Mouse (Mus musculus) thymus, adult 2 months (tissue): ENCODE results near the gene Fgf15.

Experiments
- CTCF ChIP-seq: fragments of 200-500 bp; IDR thresholded peaks from 2 replicates; pipeline ENCODE4 v1.5.1; 2012; ENCODE audit warnings: mild to moderate bottlenecking, control low read depth, low read length, moderate library complexity, borderline replicate concordance; ENCODE audit not compliant: control insufficient read depth, poor library complexity, insufficient read depth; ENCODE audit errors: extremely low read depth
- POLR2A ChIP-seq: fragments of 200-500 bp; IDR thresholded peaks from 2 replicates; pipeline ENCODE4 v1.6.1; 2012; ENCODE audit warnings: mild to moderate bottlenecking, low read length, control low read depth, moderate library complexity; ENCODE audit not compliant: control insufficient read depth, poor library complexity, insufficient read depth; ENCODE audit errors: extremely low read depth

DNA sequence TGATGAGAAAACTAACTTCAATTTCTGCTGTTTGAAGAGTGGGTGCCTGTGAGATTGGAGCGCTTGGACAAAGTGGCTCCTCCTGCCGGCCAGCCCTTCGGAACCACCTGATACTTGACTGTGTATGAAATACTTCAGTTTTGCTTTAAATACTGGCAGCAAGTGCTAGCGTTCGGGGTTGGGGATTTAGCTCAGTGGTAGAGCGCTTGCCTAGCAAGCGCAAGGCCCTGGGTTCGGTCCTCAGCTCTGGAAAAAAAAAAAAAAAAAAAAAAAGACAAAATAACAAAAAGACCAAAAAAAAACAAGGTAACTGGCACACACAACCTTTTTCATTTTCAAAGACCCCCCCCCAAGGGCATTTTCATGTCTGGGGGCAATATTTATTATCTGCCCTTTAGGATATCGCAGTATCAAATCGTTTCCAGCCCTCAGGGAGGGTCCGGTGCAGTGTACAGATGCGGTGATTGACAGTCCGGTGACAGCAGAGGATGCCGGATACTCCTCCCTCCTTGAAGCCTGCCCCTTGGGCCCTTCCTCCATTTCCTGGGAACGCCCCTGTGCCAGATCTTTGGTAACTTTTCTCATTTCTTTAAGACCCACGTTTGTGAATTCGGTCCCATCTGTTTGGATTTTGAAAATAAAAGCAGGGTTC lies 18.1 kb downstream of the Fgf15 start:
- no peak for TF ChIP-seq CTCF
- TF ChIP-seq POLR2A: no peak
